Mouse (Mus musculus): ENCODE measurements around the gene Cyp2j6. TPM values are rescaled to one million over a fixed set of nuclear protein-coding genes. Genes with fewer than 3 reads are reported as not detected.

The Cyp2j6 gene
- polyA plus RNA-seq, 1 experiment from 2014 or later: 5.8 TPM

GRCm38 (mm10) chr4:96507286-96507685 is 46.2 kb downstream of the Cyp2j6 start, which contains the start of gene Cyp2j8:
Gene Cyp2j8, minus strand, starts transcription at chr4:96507386.
- no peak within 1 kb of the TSS for H3K4me3 ChIP-seq (ENCODE audit: control insufficient read depth in 1 of 2, insufficient read depth in 1 of 2, low read depth in 1 of 2, low read length in 2 of 2)
- no peaks in the 10 kb centered on the region for H3K36me3 ChIP-seq (ENCODE audit: control insufficient read depth, insufficient read depth, low read length)
- H3K4me1 ChIP-seq (ENCODE audit: control insufficient read depth in 2 of 2, insufficient read depth in 2 of 2, low read length in 2 of 2): no peaks in the 10 kb centered on the region
- 75% methylated on average over 1 of the region's 1 CpGs for WGBS
- no peaks in the 10 kb centered on the region for H3K27me3 ChIP-seq (ENCODE audit: control insufficient read depth, insufficient read depth, low read length)
- ATAC-seq (ENCODE audit: insufficient number of reproducible peaks, insufficient read depth, low FRiP score, low read depth): no peak
- no peak within 1 kb of the TSS for H3K4me2 ChIP-seq (ENCODE audit: low read length)
- H3K9me3 ChIP-seq (ENCODE audit: control insufficient read depth, low read length): no peaks in the 10 kb centered on the region
- no peak within 1 kb of the TSS for H3K27ac ChIP-seq (replicated peaks in 1 of 2; ENCODE audit: control insufficient read depth in 1 of 2, insufficient read depth in 1 of 2, low read depth in 2 of 2, low read length in 2 of 2)
- no peak within 1 kb of the TSS for H3K9ac ChIP-seq (ENCODE audit: low read length)

Other genes starting within 250 kb of the Cyp2j6 start
- not detected in 2 replicates for gene Cyp2j11, start 205.0 kb downstream of the Cyp2j6 start, polyA plus RNA-seq (2014; fragmentation: Nextera tagmentation; extraction: Ambion mirVana)
- not detected in 2 replicates for gene Cyp2j8, start 46.3 kb downstream of the Cyp2j6 start, polyA plus RNA-seq (2014; fragmentation: Nextera tagmentation; extraction: Ambion mirVana)
- 1.5 and 1.6 TPM in 2 replicates for gene Cyp2j9, start 37.9 kb upstream of the Cyp2j6 start, polyA plus RNA-seq (2014; fragmentation: Nextera tagmentation; extraction: Ambion mirVana)
- not detected in 2 replicates for gene Cyp2j5, start 110.5 kb upstream of the Cyp2j6 start, polyA plus RNA-seq (2014; fragmentation: Nextera tagmentation; extraction: Ambion mirVana)
- gene Gm12695, start 231.5 kb upstream of the Cyp2j6 start, polyA plus RNA-seq (2014; fragmentation: Nextera tagmentation; extraction: Ambion mirVana): not detected in 2 replicates

Data from heart, embryonic 14.5 days (tissue).